Mouse (Mus musculus): ENCODE data around the gene Esrp2. TPM values are rescaled to one million over a fixed set of nuclear protein-coding genes. Genes with fewer than 3 reads are reported as not detected.

Gene Esrp2
- total and polyA plus RNA-seq, 3 experiments, result 0.24 to 0.30 TPM; not detected in 1

DNA sequence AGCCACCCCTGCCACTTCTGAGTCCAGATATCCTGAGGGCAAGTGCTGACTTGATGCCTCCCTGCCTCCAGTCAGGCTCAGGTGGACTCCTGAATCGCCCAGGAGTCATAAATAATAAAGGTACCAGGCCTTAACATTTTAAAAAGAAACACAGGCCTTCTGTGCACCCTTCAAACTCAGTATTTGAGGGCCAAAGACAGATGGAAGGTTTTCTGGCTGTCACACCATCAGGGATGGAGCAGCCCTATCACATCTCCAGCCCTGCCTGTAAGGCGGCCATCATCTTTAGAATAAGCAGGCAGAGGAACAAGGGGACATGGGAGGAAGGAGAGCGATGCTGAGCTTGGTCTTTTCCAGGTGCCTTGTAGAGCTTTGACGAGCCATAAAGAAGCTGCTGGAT is 5.8 kb downstream of the Esrp2 start:
- no peak for DNase-seq (ENCODE audit: extremely low read depth)
- dilution Hi-C loops (cut with MboI; ENCODE audit: extremely low pct_ligation_motif_present, extremely low pct_unique_long_range_greater_than_20kb, low sequenced_read_pairs), result no loop called here
- Histone ChIP-seq H3K9me3 (replicated peaks; ENCODE audit: low read length) (peaks cover 4% of the 10 kb centered on the region), H3K79me2 (replicated peaks; ENCODE audit: control insufficient read depth, extremely low read depth, insufficient read depth, poor library complexity, severe bottlenecking) (0 out of 2 replicates have a peak, but pooled peaks cover 2% of the 10 kb centered on the region), H3K27me3 (replicated peaks) (no peaks in the 10 kb centered on the region), H3K4me2 (ENCODE audit: insufficient read depth, low read depth, poor library complexity, severe bottlenecking) (no peak overlapping the region), H3K4me1 (ENCODE audit: control insufficient read depth in 1 of 2, insufficient read depth in 2 of 2) (no peaks in the 10 kb centered on the region), H3K27ac (ENCODE audit: insufficient read depth, low read depth) (no peak overlapping the region), H3K4me3 (replicated peaks in 1 of 3; ENCODE audit: low read depth in 2 of 3, low read length in 2 of 3, poor library complexity in 1 of 3) (no peak overlapping the region), H3K36me3 (replicated peaks in 1 of 2; ENCODE audit: control insufficient read depth in 1 of 2, insufficient read depth in 1 of 2, low read length in 1 of 2) (peaks cover 58 to 95% of the 10 kb centered on the region in 2 experiments), H3K9ac (ENCODE audit: insufficient read depth, low read depth) (no peak overlapping the region)
- TF ChIP-seq TCF12 (IDR thresholded peaks at IDR 0.05; ENCODE audit: low read depth, low read length) (no peak), MYC (IDR thresholded peaks at IDR 0.05; ENCODE audit: low read depth, low read length) (no peak), EP300 (IDR thresholded peaks at IDR 0.05; ENCODE audit: low read length) (no peak), JUND (conservative IDR thresholded peaks at IDR 0.05; ENCODE audit: low read depth, low read length) (no peak), KAT2A (IDR thresholded peaks at IDR 0.05; ENCODE audit: insufficient replicate concordance, low read length) (no peak), MAFK (IDR thresholded peaks at IDR 0.05; ENCODE audit: insufficient replicate concordance, low read length) (no peak), ZMIZ1 (IDR thresholded peaks at IDR 0.05; ENCODE audit: low read depth, low read length) (no peak)
- in situ Hi-C loops (cut with MboI; ENCODE audit: low pct_ligation_motif_present, low pct_unique_long_range_greater_than_20kb, low sequenced_read_pairs), result no loop called here

DNA sequence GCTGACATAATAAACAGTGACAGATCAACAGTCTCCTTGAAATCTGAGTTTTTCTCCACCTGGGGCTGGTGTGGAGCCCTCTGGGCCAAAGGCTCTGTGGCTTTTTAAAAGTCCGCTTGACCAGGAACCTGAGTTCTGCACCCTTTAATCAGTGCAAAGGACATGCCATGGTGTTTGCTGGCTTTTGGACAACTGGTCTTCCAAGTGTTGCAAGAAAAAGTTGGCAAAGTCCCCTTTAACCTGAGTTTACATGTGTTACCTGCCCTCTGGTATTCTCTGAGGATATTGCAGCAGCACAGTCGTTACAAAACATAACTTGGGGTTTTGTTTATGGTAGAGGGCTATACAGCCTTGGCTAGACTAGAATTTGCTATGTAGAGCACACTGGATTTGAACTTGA is 6.3 kb downstream of the Esrp2 start:
- dilution Hi-C loops (cut with MboI; ENCODE audit: extremely low pct_ligation_motif_present, extremely low pct_unique_long_range_greater_than_20kb, low sequenced_read_pairs) (no loop called here), in situ Hi-C loops (cut with MboI; ENCODE audit: low pct_ligation_motif_present, low pct_unique_long_range_greater_than_20kb, low sequenced_read_pairs) (no loop called here)
- H3K4me2 ChIP-seq (ENCODE audit: insufficient read depth, low read depth, poor library complexity, severe bottlenecking), result no peak overlapping the region
- DNase-seq (ENCODE audit: extremely low read depth), result no peak
- H3K36me3 ChIP-seq (replicated peaks in 1 of 2; ENCODE audit: control insufficient read depth in 1 of 2, insufficient read depth in 1 of 2, low read length in 1 of 2), result peaks cover 59 to 95% of the 10 kb centered on the region in 2 experiments
- no peaks in the 10 kb centered on the region for H3K27me3 ChIP-seq (replicated peaks)
- H3K4me3 ChIP-seq (replicated peaks in 1 of 3; ENCODE audit: low read depth in 2 of 3, low read length in 2 of 3, poor library complexity in 1 of 3), result no peak overlapping the region
- H3K27ac ChIP-seq (ENCODE audit: insufficient read depth, low read depth), result no peak overlapping the region
- TF ChIP-seq RAD21 (IDR thresholded peaks at IDR 0.05; ENCODE audit: low read depth, low read length) (no peak), IRF4 (IDR thresholded peaks at IDR 0.05; ENCODE audit: low read depth, low read length) (no peak), NRF1 (IDR thresholded peaks at IDR 0.05; ENCODE audit: low read depth, low read length) (no peak), ETS1 (conservative IDR thresholded peaks at IDR 0.05; ENCODE audit: low read depth, low read length) (no peak), SIN3A (IDR thresholded peaks at IDR 0.05; ENCODE audit: low read length) (no peak), ZMIZ1 (IDR thresholded peaks at IDR 0.05; ENCODE audit: low read depth, low read length) (no peak), MXI1 (IDR thresholded peaks at IDR 0.05; ENCODE audit: low read depth, low read length) (no peak), USF2 (conservative IDR thresholded peaks at IDR 0.05; ENCODE audit: low read depth, low read length) (no peak), JUN (IDR thresholded peaks at IDR 0.05; ENCODE audit: insufficient read depth, low read depth, low read length) (no peak), JUND (conservative IDR thresholded peaks at IDR 0.05; ENCODE audit: low read depth, low read length) (no peak), RCOR1 (conservative IDR thresholded peaks at IDR 0.05; ENCODE audit: low read depth, low read length) (no peak), ZNF384 (IDR thresholded peaks at IDR 0.05; ENCODE audit: low read depth, low read length) (no peak), POLR2A (IDR thresholded peaks at IDR 0.05; ENCODE audit: low read depth, low read length) (no peak), E2F4 (IDR thresholded peaks at IDR 0.05; ENCODE audit: insufficient replicate concordance, low read depth, low read length) (no peak), MYC (IDR thresholded peaks at IDR 0.05; ENCODE audit: low read depth, low read length) (no peak)
- H3K9ac ChIP-seq (ENCODE audit: insufficient read depth, low read depth), result no peak overlapping the region
- H3K9me3 ChIP-seq (replicated peaks; ENCODE audit: low read length), result no peaks in the 10 kb centered on the region
- H3K4me1 ChIP-seq (ENCODE audit: control insufficient read depth in 1 of 2, insufficient read depth in 2 of 2), result no peaks in the 10 kb centered on the region
- 0 out of 2 replicates have a peak, but pooled peaks cover 2% of the 10 kb centered on the region for H3K79me2 ChIP-seq (replicated peaks; ENCODE audit: control insufficient read depth, extremely low read depth, insufficient read depth, poor library complexity, severe bottlenecking)

All from CH12.LX (cell line).